Mouse (Mus musculus) CD4-positive helper T cell, adult 2 months (primary cell): ENCODE data around the gene Fbxo39.

Source experiments
- DNase-seq: peaks from one replicate; pipeline ENCODE4 v3.0.0-alpha.2; 2012; ENCODE audit warnings: low read depth, missing footprints, low spot score

The Fbxo39 gene

GRCm38 (mm10) chr11:72363523-72364240, 49.4 kb downstream of the Fbxo39 start:
- no peak for DNase-seq

- DNase-seq, result no peak
These were observed 50.3 kb downstream of the Fbxo39 start for GRCm38 (mm10) chr11:72364526-72364925.

GRCm38 (mm10) chr11:72366126-72366525, 51.9 kb downstream of the Fbxo39 start:
- DNase-seq, result no peak

GRCm38 (mm10) chr11:72367934-72368674, 53.9 kb downstream of the Fbxo39 start:
- DNase-seq, result no peak
